Mouse (Mus musculus): ENCODE data around the gene Ccdc173. TPM values are rescaled to one million over a fixed set of nuclear protein-coding genes. Genes with fewer than 3 reads are reported as not detected.

Ccdc173 gene
- not detected for polyA plus RNA-seq (2015; fragmentation: Illumina TruSeq; extraction: RNeasy Lipid Tissue Mini Kit (QIAGEN cat#74804); ENCODE audit: insufficient read depth, low read depth, low replicate concordance)

GRCm38 (mm10) chr2:69789429-69790069 lies at the start of gene Ccdc173, which contains the start of gene Phospho2:
TSS of gene Ccdc173 (minus strand) at chr2:69789575.
TSS of gene Phospho2 (plus strand) at chr2:69789623.

DNA sequence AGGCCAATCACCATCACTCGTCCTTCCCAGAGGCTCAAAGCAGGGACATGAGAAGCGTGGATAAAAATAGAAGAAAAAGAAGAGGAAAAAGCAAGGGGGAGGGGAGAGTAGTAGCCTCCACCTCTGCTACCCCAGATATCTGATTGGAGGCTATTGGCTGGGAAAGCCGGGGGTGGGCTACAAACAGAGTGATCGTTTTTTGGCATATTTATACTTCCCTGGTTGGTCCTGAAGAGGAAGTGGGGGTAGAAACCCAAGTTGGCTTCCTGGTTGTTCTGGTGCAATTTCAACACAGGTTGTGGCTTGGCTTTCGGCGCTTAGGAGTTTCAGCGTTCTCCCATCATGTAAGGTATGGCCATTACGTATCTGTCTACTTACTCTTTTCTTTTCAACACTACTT lies 32.3 kb upstream of the Ccdc173 start, which contains the start of gene Klhl23:
Gene Klhl23 (plus strand): TSS at position 234 of the 400 bp plus-strand sequence.

DNA sequence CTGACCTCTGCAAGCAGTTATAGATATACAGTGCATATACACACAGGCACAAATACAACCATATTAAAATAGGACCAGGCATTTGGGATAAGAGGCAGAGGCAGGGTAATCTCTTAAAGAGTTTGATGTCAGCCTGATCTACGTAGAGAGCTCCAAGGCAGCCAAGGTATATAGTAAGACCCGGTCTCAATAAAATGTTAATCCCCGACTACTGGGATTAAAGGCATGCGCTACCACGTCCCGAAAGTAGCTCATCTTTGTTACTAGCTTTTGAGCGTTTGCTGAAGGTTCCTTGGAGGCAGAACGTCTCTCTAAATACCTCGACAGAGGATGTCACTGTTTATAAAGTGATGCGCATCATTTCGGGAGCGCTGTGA lies 67.1 kb downstream of the Ccdc173 start, which contains the start of gene Ppig:
Gene Ppig (plus strand): TSS at position 273 of the 377 bp plus-strand sequence.

DNA sequence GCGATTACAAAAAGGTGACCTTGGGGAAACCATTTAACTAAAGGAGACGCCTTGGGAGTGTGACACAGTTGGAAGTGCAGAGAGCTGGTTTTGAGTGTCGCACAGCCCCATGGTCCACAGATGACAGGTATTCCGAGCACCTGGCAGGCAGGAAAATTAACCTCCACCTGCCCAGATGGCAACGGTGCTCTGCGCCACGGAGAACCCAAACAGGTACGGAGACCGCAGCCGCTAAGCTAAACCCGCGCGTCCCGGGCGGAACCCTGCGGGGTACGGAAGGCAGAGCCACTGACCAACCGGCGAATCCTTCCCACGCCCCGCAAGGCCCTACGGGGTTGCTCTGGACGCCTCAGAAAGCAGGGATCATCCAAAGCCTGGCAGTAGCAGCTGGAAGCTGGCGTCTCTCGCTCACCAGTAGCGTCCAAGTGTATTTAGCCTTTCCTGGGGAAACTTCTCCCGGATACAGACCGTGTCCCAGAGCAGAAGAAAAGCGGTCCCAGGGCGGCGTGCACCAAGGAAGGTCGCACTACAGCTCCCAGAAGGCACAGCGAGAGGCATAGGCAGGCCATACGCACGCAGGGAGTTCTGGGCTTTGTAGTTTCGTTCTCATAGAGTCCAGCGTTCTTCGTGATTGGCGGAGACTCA lies 76.3 kb downstream of the Ccdc173 start, which contains the start of gene Fastkd1:
Gene Fastkd1 (minus strand): TSS at position 536 of the 645 bp plus-strand sequence.

Other genes starting within 250 kb of the Ccdc173 start
- 1.3 TPM for gene Lrp2, start 203.5 kb downstream of the Ccdc173 start, polyA plus RNA-seq (2015; fragmentation: Illumina TruSeq; extraction: RNeasy Lipid Tissue Mini Kit (QIAGEN cat#74804); ENCODE audit: insufficient read depth, low read depth, low replicate concordance)
- 1.5 TPM for gene Bbs5, start 142.4 kb downstream of the Ccdc173 start, polyA plus RNA-seq (2015; fragmentation: Illumina TruSeq; extraction: RNeasy Lipid Tissue Mini Kit (QIAGEN cat#74804); ENCODE audit: insufficient read depth, low read depth, low replicate concordance)
- not detected for gene Klhl41, start 119.5 kb downstream of the Ccdc173 start, polyA plus RNA-seq (2015; fragmentation: Illumina TruSeq; extraction: RNeasy Lipid Tissue Mini Kit (QIAGEN cat#74804); ENCODE audit: insufficient read depth, low read depth, low replicate concordance)
- gene Fastkd1, start 76.1 kb downstream of the Ccdc173 start, polyA plus RNA-seq (2015; fragmentation: Illumina TruSeq; extraction: RNeasy Lipid Tissue Mini Kit (QIAGEN cat#74804); ENCODE audit: insufficient read depth, low read depth, low replicate concordance): 4.3 TPM
- gene Ppig, start 67.0 kb downstream of the Ccdc173 start, polyA plus RNA-seq (2015; fragmentation: Illumina TruSeq; extraction: RNeasy Lipid Tissue Mini Kit (QIAGEN cat#74804); ENCODE audit: insufficient read depth, low read depth, low replicate concordance): 8.6 TPM
- 3.7 TPM for gene Phospho2, start within 50 bp of the Ccdc173 start, polyA plus RNA-seq (2015; fragmentation: Illumina TruSeq; extraction: RNeasy Lipid Tissue Mini Kit (QIAGEN cat#74804); ENCODE audit: insufficient read depth, low read depth, low replicate concordance)
- gene Klhl23, start 32.4 kb upstream of the Ccdc173 start, polyA plus RNA-seq (2015; fragmentation: Illumina TruSeq; extraction: RNeasy Lipid Tissue Mini Kit (QIAGEN cat#74804); ENCODE audit: insufficient read depth, low read depth, low replicate concordance): 0.74 TPM
- gene Ssb, start 72.0 kb upstream of the Ccdc173 start, polyA plus RNA-seq (2015; fragmentation: Illumina TruSeq; extraction: RNeasy Lipid Tissue Mini Kit (QIAGEN cat#74804); ENCODE audit: insufficient read depth, low read depth, low replicate concordance): 35.4 TPM
- 3.0 TPM for gene Mettl5, start 96.0 kb upstream of the Ccdc173 start, polyA plus RNA-seq (2015; fragmentation: Illumina TruSeq; extraction: RNeasy Lipid Tissue Mini Kit (QIAGEN cat#74804); ENCODE audit: insufficient read depth, low read depth, low replicate concordance)
- gene Ubr3, start 107.7 kb upstream of the Ccdc173 start, polyA plus RNA-seq (2015; fragmentation: Illumina TruSeq; extraction: RNeasy Lipid Tissue Mini Kit (QIAGEN cat#74804); ENCODE audit: insufficient read depth, low read depth, low replicate concordance): 10.1 TPM
- gene Myo3b, start 249.6 kb upstream of the Ccdc173 start, polyA plus RNA-seq (2015; fragmentation: Illumina TruSeq; extraction: RNeasy Lipid Tissue Mini Kit (QIAGEN cat#74804); ENCODE audit: insufficient read depth, low read depth, low replicate concordance): not detected

Data from pancreas, adult 10 weeks (tissue).